ENCODE assay signal across 8 mouse cellular contexts in genomic region chr13:40854451-40855058, GRCm38 (mm10). TPM values are rescaled to one million over a fixed set of nuclear protein-coding genes. Genes with fewer than 3 reads are reported as not detected.
A peak's percentile ranks its signal among the peaks of the same experiment; 100 is the strongest.
DNase-seq lines count a peak whose midpoint lies in the region; ATAC-seq and TF ChIP-seq lines count a peak whose summit lies in the region.

No protein-coding gene starts in this region.

- in situ Hi-C loops in Patski (cut with MboI; ENCODE audit: low pct_unique_long_range_greater_than_20kb): no loop called here

- H3K4me1 ChIP-seq in forebrain, embryonic 15.5 days: peaks cover 7% of the 10 kb centered on the region; the same call in 1 of the 2 replicates
- peaks cover 7% of the 10 kb centered on the region for H3K4me1 ChIP-seq in hindbrain, embryonic 15.5 days (replicated peaks)
- peaks cover 6% of the 10 kb centered on the region; the same call in 1 of the 2 replicates for H3K4me1 ChIP-seq in liver, embryonic 11.5 days (replicated peaks; ENCODE audit: control insufficient read depth, insufficient read depth, low read length)
- H3K4me1 ChIP-seq in midbrain, postnatal 0 days (ENCODE audit: insufficient read depth, low read length): no peaks in the 10 kb centered on the region

- H3K36me3 ChIP-seq in C2C12 (ENCODE audit: control insufficient read depth, insufficient read depth): no peaks in the 10 kb centered on the region
- H3K36me3 ChIP-seq in forebrain, embryonic 15.5 days: no peaks in the 10 kb centered on the region
- H3K36me3 ChIP-seq in hindbrain, embryonic 15.5 days: no peaks in the 10 kb centered on the region
- H3K36me3 ChIP-seq in liver, embryonic 11.5 days (ENCODE audit: control insufficient read depth, insufficient read depth, low read length): no peaks in the 10 kb centered on the region
- no peaks in the 10 kb centered on the region for H3K36me3 ChIP-seq in midbrain, postnatal 0 days (ENCODE audit: insufficient read depth, low read length)

- ATAC-seq in Patski: peak; percentile 66
- ATAC-seq in forebrain, embryonic 15.5 days (replicated peaks): 0 out of 2 replicates have a peak, but pooled peaks have one; percentile 51
- ATAC-seq in hindbrain, embryonic 15.5 days (ENCODE audit: low FRiP score, low read depth): peak; percentile 71; the same call in 1 of the 2 replicates
- peak; percentile 74 for ATAC-seq in liver, embryonic 11.5 days (replicated peaks; ENCODE audit: low FRiP score)
- ATAC-seq in midbrain, postnatal 0 days (ENCODE audit: low FRiP score): no peak

- TF ChIP-seq CTCF in C2C12 (IDR thresholded peaks at IDR 0.05; ENCODE audit: control insufficient read depth, insufficient read depth, insufficient read length) (no peak), Patski (IDR thresholded peaks at IDR 0.05) (no peak)
- no peak for TF ChIP-seq CTCF in midbrain, postnatal 0 days (IDR thresholded peaks at IDR 0.05)

- no peak overlapping the region for H3ac ChIP-seq in C2C12 (ENCODE audit: control insufficient read depth, insufficient read length, low read depth)

- H3K27me3 ChIP-seq in C2C12 (ENCODE audit: control insufficient read depth, insufficient read depth, insufficient read length) (no peaks in the 10 kb centered on the region), Patski (no peaks in the 10 kb centered on the region)
- H3K27me3 ChIP-seq in forebrain, embryonic 15.5 days: no peaks in the 10 kb centered on the region
- 0 out of 2 replicates have a peak, but pooled peaks cover 3% of the 10 kb centered on the region for H3K27me3 ChIP-seq in hindbrain, embryonic 15.5 days
- H3K27me3 ChIP-seq in liver, embryonic 11.5 days (replicated peaks; ENCODE audit: control insufficient read depth, insufficient read depth, low read length): no peaks in the 10 kb centered on the region
- no peaks in the 10 kb centered on the region for H3K27me3 ChIP-seq in midbrain, postnatal 0 days (ENCODE audit: insufficient read depth, low read length)

- H3K4me3 ChIP-seq in C2C12 (ENCODE audit: insufficient read depth, poor library complexity, severe bottlenecking): no peak overlapping the region
- peak overlapping the region; percentile 31 for H3K4me3 ChIP-seq in forebrain, embryonic 15.5 days
- peak overlapping the region; percentile 35 for H3K4me3 ChIP-seq in hindbrain, embryonic 15.5 days
- peak overlapping the region; percentile 34 for H3K4me3 ChIP-seq in liver, embryonic 11.5 days (ENCODE audit: low read depth, low read length)
- peak overlapping the region; percentile 40 for H3K4me3 ChIP-seq in midbrain, postnatal 0 days (ENCODE audit: low read depth, low read length)

- no peaks in the 10 kb centered on the region for H3K79me2 ChIP-seq in C2C12 (ENCODE audit: control insufficient read depth, insufficient read depth)

- DNase-seq in Patski (ENCODE audit: low read depth, low spot score): peak; percentile 74
- DNase-seq in liver, embryonic 11.5 days (ENCODE audit: low spot score): peak; percentile 65
- DNase-seq in midbrain, postnatal 0 days (ENCODE audit: low spot score): peak; percentile 57
- no peak for DNase-seq in urinary bladder, postnatal 25 days (ENCODE audit: low spot score)
- no peak for DNase-seq in layer of hippocampus, adult 9-11 months

- CTCF ChIA-PET in Patski (lab: Charles Lee): interaction anchor here (0.9 to 1.4 kb wide), 3 partner anchors 11 to 125 kb away, joined by 3 read pairs; no protein-coding TSS in a partner anchor

- no peaks in the 10 kb centered on the region for H3K79me3 ChIP-seq in C2C12 (ENCODE audit: low read depth)

- peak overlapping the region; percentile 28; the same call in 1 of the 2 replicates for H3K9ac ChIP-seq in forebrain, embryonic 15.5 days (replicated peaks)
- H3K9ac ChIP-seq in hindbrain, embryonic 15.5 days: peak overlapping the region; percentile 8
- H3K9ac ChIP-seq in liver, embryonic 11.5 days (ENCODE audit: low read depth, low read length): peak overlapping the region; percentile 15; the same call in 1 of the 2 replicates
- peak overlapping the region; percentile 33; the same call in 1 of the 2 replicates for H3K9ac ChIP-seq in midbrain, postnatal 0 days (replicated peaks; ENCODE audit: low read length, poor library complexity, severe bottlenecking)

- no peak overlapping the region for H3K27ac ChIP-seq in forebrain, embryonic 15.5 days (replicated peaks)
- H3K27ac ChIP-seq in hindbrain, embryonic 15.5 days (replicated peaks): no peak overlapping the region
- H3K27ac ChIP-seq in liver, embryonic 11.5 days (ENCODE audit: low read depth, low read length): no peak overlapping the region
- no peak overlapping the region for H3K27ac ChIP-seq in midbrain, postnatal 0 days (ENCODE audit: low read depth, low read length)

- 2% methylated on average over 13 of the region's 13 CpGs for WGBS in forebrain, embryonic 15.5 days
- WGBS in hindbrain, embryonic 15.5 days: 2% methylated on average over 13 of the region's 13 CpGs
- WGBS in liver, embryonic 11.5 days: 3% methylated on average over 13 of the region's 13 CpGs
- WGBS in midbrain, postnatal 0 days: 2% methylated on average over 13 of the region's 13 CpGs

- H3K4me2 ChIP-seq in forebrain, embryonic 15.5 days (replicated peaks): peak overlapping the region; percentile 56
- H3K4me2 ChIP-seq in hindbrain, embryonic 15.5 days: peak overlapping the region; percentile 61
- peak overlapping the region; percentile 58 for H3K4me2 ChIP-seq in liver, embryonic 11.5 days
- H3K4me2 ChIP-seq in midbrain, postnatal 0 days (ENCODE audit: low read depth, low read length, poor library complexity, severe bottlenecking): peak overlapping the region; percentile 66

- no peaks in the 10 kb centered on the region for H3K9me3 ChIP-seq in forebrain, embryonic 15.5 days
- H3K9me3 ChIP-seq in hindbrain, embryonic 15.5 days: no peaks in the 10 kb centered on the region
- no peaks in the 10 kb centered on the region for H3K9me3 ChIP-seq in liver, embryonic 11.5 days (ENCODE audit: control insufficient read depth, low read length)
- H3K9me3 ChIP-seq in midbrain, postnatal 0 days (ENCODE audit: low read length): no peaks in the 10 kb centered on the region

- POLR2A ChIA-PET in Patski (lab: Charles Lee): interaction anchor here (0.6 to 1.2 kb wide), 3 partner anchors 142 to 387 kb away, joined by 3 to 4 read pairs (median 4); partner anchors contain the start of gene Pak1ip1

TF ChIP-seq in C2C12, 6 proteins besides CTCF, POLR2A, EP300 and RAD21:
- TF ChIP-seq USF1 (IDR thresholded peaks at IDR 0.05; ENCODE audit: low read depth) (peak; percentile 93), FOSL1 (IDR thresholded peaks at IDR 0.05; ENCODE audit: insufficient read depth, low read length, poor library complexity, severe bottlenecking) (no peak)
TF ChIP-seq in C2C12: peak in this region for 1.

RNA-seq across cellular contexts. Expression of gene Gcnt2, which starts 5.0 kb away (rescaled TPM):
- polyA plus RNA-seq in C2C12 (2012; fragmentation: generic; extraction: Trizol): 6.3 TPM
- 71.2 TPM for polyA plus RNA-seq in Patski (2021)
- polyA plus RNA-seq in forebrain, embryonic 15.5 days (2015; fragmentation: Nextera tagmentation; extraction: Ambion mirVana): 3.3 and 4.5 TPM in 2 replicates
- 6.6 and 6.8 TPM in 2 replicates for polyA plus RNA-seq in hindbrain, embryonic 15.5 days (2015; fragmentation: Nextera tagmentation; extraction: Ambion mirVana)
- 2.1 and 2.2 TPM in 2 replicates for polyA plus RNA-seq in liver, embryonic 11.5 days (2014; fragmentation: Nextera tagmentation; extraction: Ambion mirVana)
- total RNA-seq in midbrain, postnatal 0 days (2014; rRNA removed): 6.4 and 10.2 TPM in 2 replicates
- polyA plus RNA-seq in midbrain, postnatal 0 days (2015; fragmentation: Nextera tagmentation; extraction: Ambion mirVana): 2.4 and 2.9 TPM in 2 replicates

Comparison
In these comparisons a context has a peak if more than half of its experiments do, and no peak if none do; other contexts are left out.
1. DNase-seq: peak in Patski (single experiment), liver, embryonic 11.5 days (single experiment) and midbrain, postnatal 0 days (single experiment); none in urinary bladder, postnatal 25 days (single experiment) and layer of hippocampus, adult 9-11 months (single experiment).
2. Peak in every context shown above with its lines, with median percentiles within 50 percentile points of each other: H3K4me2 ChIP-seq and H3K9ac ChIP-seq.